Comparison of ENCODE assay signal across 19 mouse cellular contexts in the genomic region with DNA sequence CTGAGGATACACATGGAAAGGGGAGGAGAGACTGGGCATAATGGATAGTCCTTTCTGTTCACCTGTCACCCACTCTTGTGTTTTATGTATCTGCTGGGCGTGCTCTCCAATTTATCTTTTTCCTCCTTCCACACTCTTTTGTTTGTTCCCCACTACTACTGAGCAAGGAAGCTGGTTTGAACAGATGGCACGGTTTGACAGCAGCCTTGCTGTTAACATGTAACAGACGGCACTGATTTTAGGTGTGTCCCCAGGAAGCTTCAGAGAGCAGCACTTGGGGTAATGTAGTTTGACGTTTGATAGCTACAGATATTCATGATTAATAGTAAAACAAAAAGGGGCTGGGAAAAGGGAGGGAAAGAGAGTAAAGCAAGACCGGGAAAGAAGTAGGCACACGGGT. TPM values are rescaled to one million over a fixed set of nuclear protein-coding genes. Genes with fewer than 3 reads are reported as not detected.
"Had no signal": no experiment of that assay in that cellular context is flagged by ENCODE, and none has a peak within 500 bp of the region (broad histone marks: within the 10 kb centered on the region; RNA-seq: fewer than 3 reads in every experiment).

No protein-coding gene starts in this region.

- H3K36me3 ChIP-seq: limb, embryonic 15.5 days; liver, embryonic 12.5 days; lung, embryonic 15.5 days; midbrain, embryonic 12.5 days had no signal

- H3K9ac ChIP-seq: limb, embryonic 15.5 days; liver, embryonic 12.5 days; lung, embryonic 15.5 days; midbrain, embryonic 12.5 days had no signal

- H3K27ac ChIP-seq: limb, embryonic 15.5 days; liver, embryonic 12.5 days; lung, embryonic 15.5 days; macrophage; midbrain, embryonic 12.5 days; stomach, postnatal 0 days had no signal

- DNase-seq: kidney, postnatal 25 days; layer of hippocampus, adult 9-11 months; layer of hippocampus, postnatal 36 days; lung, postnatal 14 days; thymus, postnatal 4 days had no signal

- H3K4me2 ChIP-seq: limb, embryonic 15.5 days; liver, embryonic 12.5 days; lung, embryonic 15.5 days; midbrain, embryonic 12.5 days had no signal

- ATAC-seq: liver, embryonic 12.5 days; midbrain, embryonic 16.5 days had no signal

- H3K4me3 ChIP-seq: limb, embryonic 15.5 days; liver, embryonic 12.5 days; lung, embryonic 15.5 days; megakaryocyte, embryonic 14.5 days; midbrain, embryonic 12.5 days had no signal

- H3K27me3 ChIP-seq: limb, embryonic 15.5 days; liver, embryonic 12.5 days; lung, embryonic 15.5 days; megakaryocyte, embryonic 14.5 days; midbrain, embryonic 12.5 days had no signal

- H3K4me1 ChIP-seq: limb, embryonic 15.5 days; liver, embryonic 12.5 days; lung, embryonic 15.5 days; megakaryocyte, embryonic 14.5 days; midbrain, embryonic 12.5 days had no signal

- H3K9me3 ChIP-seq: limb, embryonic 15.5 days; liver, embryonic 12.5 days; lung, embryonic 15.5 days; midbrain, embryonic 12.5 days had no signal

RNA-seq across cellular contexts. Expression of gene Gm47959, which starts 7.1 kb away (rescaled TPM):
- total RNA-seq: layer of hippocampus, postnatal 36 days; left cerebral cortex, adult 8-10 months; left cerebral cortex, postnatal 25 days had no signal
- polyA plus RNA-seq: kidney, embryonic 16.5 days; limb, embryonic 11.5 days; limb, embryonic 15.5 days; liver, embryonic 12.5 days; liver, embryonic 16.5 days; lung, embryonic 15.5 days; macrophage; midbrain, embryonic 12.5 days; midbrain, embryonic 16.5 days; neural tube, embryonic 14.5 days; stomach, postnatal 0 days had no signal

RNA-seq across cellular contexts. Expression of gene Slc19a3, which starts 30.8 kb away (rescaled TPM):
- polyA plus RNA-seq: macrophage had no signal

RNA-seq across cellular contexts. Expression of gene Krtap28-10, which starts 34.8 kb away (rescaled TPM):
- total RNA-seq: layer of hippocampus, postnatal 36 days; left cerebral cortex, adult 8-10 months; left cerebral cortex, postnatal 25 days had no signal
- polyA plus RNA-seq: kidney, embryonic 16.5 days; limb, embryonic 11.5 days; limb, embryonic 15.5 days; liver, embryonic 12.5 days; liver, embryonic 16.5 days; lung, embryonic 15.5 days; macrophage; midbrain, embryonic 12.5 days; midbrain, embryonic 16.5 days; neural tube, embryonic 14.5 days; stomach, postnatal 0 days had no signal

RNA-seq across cellular contexts. Expression of gene Gm47969, which starts 37.3 kb away (rescaled TPM):
- total RNA-seq: layer of hippocampus, postnatal 36 days; left cerebral cortex, adult 8-10 months; left cerebral cortex, postnatal 25 days had no signal
- polyA plus RNA-seq: kidney, embryonic 16.5 days; limb, embryonic 11.5 days; limb, embryonic 15.5 days; liver, embryonic 12.5 days; liver, embryonic 16.5 days; lung, embryonic 15.5 days; macrophage; midbrain, embryonic 12.5 days; midbrain, embryonic 16.5 days; neural tube, embryonic 14.5 days; stomach, postnatal 0 days had no signal

RNA-seq across cellular contexts. Expression of gene Gm47955, which starts 47.4 kb away (rescaled TPM):
- total RNA-seq: layer of hippocampus, postnatal 36 days; left cerebral cortex, adult 8-10 months; left cerebral cortex, postnatal 25 days had no signal
- polyA plus RNA-seq: kidney, embryonic 16.5 days; limb, embryonic 11.5 days; limb, embryonic 15.5 days; liver, embryonic 12.5 days; liver, embryonic 16.5 days; lung, embryonic 15.5 days; macrophage; midbrain, embryonic 12.5 days; midbrain, embryonic 16.5 days; neural tube, embryonic 14.5 days; stomach, postnatal 0 days had no signal
